Mouse (Mus musculus): Measurements from ENCODE around the gene OR5BS1P. TPM values are rescaled to one million over a fixed set of nuclear protein-coding genes. Genes with fewer than 3 reads are reported as not detected.
A peak's percentile ranks its signal among the peaks of the same experiment; 100 is the strongest.

The OR5BS1P gene
- total and polyA plus RNA-seq, 3 experiments: not detected

DNA sequence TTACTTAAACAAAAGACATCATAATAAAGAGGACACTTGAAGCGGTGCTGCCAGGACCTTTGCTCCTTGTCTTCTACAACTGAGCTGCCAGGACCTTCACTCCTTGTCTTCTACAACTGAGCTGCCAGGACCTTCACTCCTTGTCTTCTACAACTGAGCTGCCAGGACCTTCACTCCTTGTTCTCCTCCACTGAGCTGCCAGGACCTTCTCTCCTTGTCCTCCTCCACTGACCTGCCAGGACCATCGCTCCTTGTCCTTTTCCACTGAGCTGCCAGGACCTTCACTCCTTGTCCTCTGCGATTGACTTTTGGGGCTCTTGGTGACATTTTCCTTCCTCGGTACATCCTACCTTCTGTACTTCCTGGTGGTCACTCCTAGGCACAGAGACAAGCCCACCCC lies 21.2 kb upstream of the OR5BS1P start:
- no peak overlapping the region for H3K27ac ChIP-seq (ENCODE audit: insufficient read depth, low read depth)

DNA sequence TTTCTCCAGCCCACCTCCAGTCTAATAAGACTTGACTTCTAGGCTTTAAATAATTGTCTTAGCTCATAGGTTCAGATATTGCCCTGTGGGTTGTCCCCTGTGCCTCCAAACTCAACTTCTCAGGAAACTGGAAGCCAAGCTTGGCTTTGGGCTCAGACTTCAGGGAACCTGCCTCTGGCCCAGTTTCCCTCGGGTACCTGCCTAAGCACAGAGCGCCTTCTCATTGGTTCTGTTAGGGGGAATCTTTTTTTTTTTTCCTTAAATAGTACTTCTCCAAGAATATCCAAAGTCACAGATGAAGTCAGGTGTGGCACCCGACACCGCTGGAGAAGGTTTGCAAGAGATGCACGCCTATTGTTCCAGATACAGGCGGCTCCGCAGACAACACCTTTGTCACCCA lies 17.4 kb upstream of the OR5BS1P start, which contains the start of gene Olfr281:
TSS of gene Olfr281 (plus strand) at position 301 of the 400 bp plus-strand sequence.
- Histone ChIP-seq H3K79me2 (replicated peaks; ENCODE audit: control insufficient read depth, extremely low read depth, insufficient read depth, poor library complexity, severe bottlenecking) (no peaks in the 10 kb centered on the region), H3K27me3 (replicated peaks) (peaks cover 28% of the 10 kb centered on the region), H3K9me3 (replicated peaks; ENCODE audit: low read length) (no peaks in the 10 kb centered on the region), H3K4me2 (ENCODE audit: insufficient read depth, low read depth, poor library complexity, severe bottlenecking) (no peak within 1 kb of the TSS), H3K36me3 (replicated peaks in 1 of 2; ENCODE audit: control insufficient read depth in 1 of 2, insufficient read depth in 1 of 2, low read length in 1 of 2) (no peaks in the 10 kb centered on the region), H3K9ac (ENCODE audit: insufficient read depth, low read depth) (no peak within 1 kb of the TSS), H3K4me1 (ENCODE audit: control insufficient read depth in 1 of 2, insufficient read depth in 2 of 2) (peaks cover 0 to 3% of the 10 kb centered on the region in 2 experiments; a peak in 1 of 4 replicates), H3K27ac (ENCODE audit: insufficient read depth, low read depth) (no peak within 1 kb of the TSS), H3K4me3 (replicated peaks in 1 of 3; ENCODE audit: low read depth in 2 of 3, low read length in 2 of 3, poor library complexity in 1 of 3) (no peak within 1 kb of the TSS)
- DNase-seq (ENCODE audit: extremely low read depth): no peak
- in situ Hi-C loops (cut with MboI; ENCODE audit: low pct_ligation_motif_present, low pct_unique_long_range_greater_than_20kb, low sequenced_read_pairs): no loop called here
- no peak for TF ChIP-seq MAX (IDR thresholded peaks at IDR 0.05; ENCODE audit: low read length)
- TF ChIP-seq JUN (IDR thresholded peaks at IDR 0.05; ENCODE audit: insufficient read depth, low read depth, low read length): no peak
- no peak for TF ChIP-seq NRF1 (IDR thresholded peaks at IDR 0.05; ENCODE audit: low read depth, low read length)
- TF ChIP-seq USF1 (IDR thresholded peaks at IDR 0.05; ENCODE audit: low read depth, low read length): no peak
- TF ChIP-seq POLR2AphosphoS2 (IDR thresholded peaks at IDR 0.05; ENCODE audit: low read depth, low read length): no peak
- no peak for TF ChIP-seq ZNF384 (IDR thresholded peaks at IDR 0.05; ENCODE audit: low read depth, low read length)
- TF ChIP-seq RCOR1 (conservative IDR thresholded peaks at IDR 0.05; ENCODE audit: low read depth, low read length): no peak
- no peak for TF ChIP-seq MAZ (IDR thresholded peaks at IDR 0.05; ENCODE audit: low read depth, low read length)
- TF ChIP-seq SMC3 (IDR thresholded peaks at IDR 0.05; ENCODE audit: low read depth, low read length): no peak
- TF ChIP-seq MXI1 (IDR thresholded peaks at IDR 0.05; ENCODE audit: low read depth, low read length): no peak
- TF ChIP-seq CTCF (conservative IDR thresholded peaks at IDR 0.05 in 1 of 2, IDR thresholded peaks at IDR 0.05 in 1 of 2; ENCODE audit: low read depth in 2 of 2, low read length in 2 of 2): no peak
- no peak for TF ChIP-seq CHD1 (IDR thresholded peaks at IDR 0.05; ENCODE audit: low read depth, low read length)
- TF ChIP-seq GABPA (IDR thresholded peaks at IDR 0.05; ENCODE audit: insufficient replicate concordance, low read depth, low read length): no peak
- TF ChIP-seq NELFE (IDR thresholded peaks at IDR 0.05; ENCODE audit: low read depth, low read length): no peak
- no peak for TF ChIP-seq ZKSCAN1 (IDR thresholded peaks at IDR 0.05; ENCODE audit: borderline replicate concordance, low read depth, low read length)
- dilution Hi-C loops (cut with MboI; ENCODE audit: extremely low pct_ligation_motif_present, extremely low pct_unique_long_range_greater_than_20kb, low sequenced_read_pairs): no loop called here

More for the DNA sequence above, 21.2 kb upstream of the OR5BS1P start:
- TF ChIP-seq MXI1 (IDR thresholded peaks at IDR 0.05; ENCODE audit: low read depth, low read length) (no peak), POLR2A (IDR thresholded peaks at IDR 0.05; ENCODE audit: low read depth, low read length) (peak; percentile 45; the same call in 1 of the 2 replicates), TBP (conservative IDR thresholded peaks at IDR 0.05; ENCODE audit: low read depth, low read length) (0 out of 2 replicates have a peak, but pooled peaks have one; percentile 60), NELFE (IDR thresholded peaks at IDR 0.05; ENCODE audit: low read depth, low read length) (no peak)
- DNase-seq (ENCODE audit: extremely low read depth): peak; percentile 34
- Histone ChIP-seq H3K9me3 (replicated peaks; ENCODE audit: low read length) (no peaks in the 10 kb centered on the region), H3K9ac (ENCODE audit: insufficient read depth, low read depth) (peak overlapping the region; percentile 30; the same call in 1 of the 2 replicates), H3K27me3 (replicated peaks) (peaks cover 20% of the 10 kb centered on the region), H3K4me1 (ENCODE audit: control insufficient read depth in 1 of 2, insufficient read depth in 2 of 2) (peaks cover 0 to 3% of the 10 kb centered on the region in 2 experiments; a peak in 1 of 4 replicates), H3K79me2 (replicated peaks; ENCODE audit: control insufficient read depth, extremely low read depth, insufficient read depth, poor library complexity, severe bottlenecking) (no peaks in the 10 kb centered on the region), H3K36me3 (replicated peaks in 1 of 2; ENCODE audit: control insufficient read depth in 1 of 2, insufficient read depth in 1 of 2, low read length in 1 of 2) (no peaks in the 10 kb centered on the region), H3K4me2 (ENCODE audit: insufficient read depth, low read depth, poor library complexity, severe bottlenecking) (peak overlapping the region; percentile 39), H3K4me3 (replicated peaks in 1 of 3; ENCODE audit: low read depth in 2 of 3, low read length in 2 of 3, poor library complexity in 1 of 3) (peak overlapping the region in 2 of 3 experiments; percentile 29 to 32)
- in situ Hi-C loops (cut with MboI; ENCODE audit: low pct_ligation_motif_present, low pct_unique_long_range_greater_than_20kb, low sequenced_read_pairs): no loop called here
- dilution Hi-C loops (cut with MboI; ENCODE audit: extremely low pct_ligation_motif_present, extremely low pct_unique_long_range_greater_than_20kb, low sequenced_read_pairs): no loop called here
